Mouse (Mus musculus): ENCODE measurements around the gene Faf1. TPM values are rescaled to one million over a fixed set of nuclear protein-coding genes. Genes with fewer than 3 reads are reported as not detected.

Gene Faf1
- polyA plus RNA-seq, 1 experiment from 2014 or later, result 33.9 TPM

DNA sequence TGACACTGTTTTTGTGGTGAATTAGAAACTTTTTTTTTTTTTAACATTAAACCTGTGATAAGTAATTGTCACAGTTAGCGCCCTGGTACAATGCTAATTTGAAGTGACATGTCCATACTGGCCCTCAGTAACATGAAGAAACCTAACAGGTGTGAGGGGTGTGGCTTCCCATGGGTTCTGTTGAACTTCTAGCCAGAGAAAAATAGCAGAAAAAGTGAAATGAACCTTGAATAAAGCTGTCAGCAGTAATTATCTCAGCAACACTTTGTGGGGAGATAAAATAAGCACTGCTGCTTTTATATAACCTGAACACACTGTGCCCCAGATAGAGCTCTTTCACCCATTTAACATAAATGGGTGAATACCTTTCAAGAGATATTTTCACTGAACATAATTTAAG is 139.2 kb downstream of the Faf1 start:
- Histone ChIP-seq H3K27me3 (ENCODE audit: control insufficient read depth, insufficient read depth, low read length) (no peaks in the 10 kb centered on the region), H3K4me1 (ENCODE audit: control insufficient read depth, insufficient read depth, low read length) (no peaks in the 10 kb centered on the region), H3K27ac (replicated peaks; ENCODE audit: low read depth, low read length) (no peak overlapping the region), H3K9ac (ENCODE audit: low read length) (no peak overlapping the region), H3K4me3 (ENCODE audit: low read depth, low read length) (no peak overlapping the region), H3K36me3 (ENCODE audit: control insufficient read depth, insufficient read depth, low read length) (no peaks in the 10 kb centered on the region), H3K4me2 (ENCODE audit: low read depth, severe bottlenecking) (no peak overlapping the region), H3K9me3 (ENCODE audit: control insufficient read depth, low read length) (no peaks in the 10 kb centered on the region)
- no peak for ATAC-seq (ENCODE audit: insufficient number of reproducible peaks, low FRiP score, low TSS enrichment, low read depth)
- WGBS, result 80% methylated on average over 1 of the region's 1 CpGs
- no peak for DNase-seq (ENCODE audit: low spot score)

DNA sequence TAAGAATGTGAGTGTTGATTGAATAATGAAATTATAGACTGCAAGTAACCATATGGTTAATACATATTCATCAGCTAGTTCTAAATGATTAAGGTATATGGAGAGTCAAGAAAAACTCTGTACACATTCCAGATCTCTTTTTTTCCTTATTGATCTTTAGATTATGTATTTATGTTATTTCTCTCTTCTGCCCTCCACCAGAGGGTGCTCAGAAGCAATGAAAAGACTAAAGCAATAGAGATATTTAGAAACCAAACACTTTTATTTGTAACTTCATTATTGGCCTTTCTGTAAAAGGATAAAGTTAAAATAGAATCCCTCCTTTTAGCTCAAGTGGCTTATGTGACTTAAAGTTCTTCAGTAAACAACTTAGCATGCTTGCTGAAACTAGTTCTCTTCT is 143.1 kb downstream of the Faf1 start:
- H3K27ac ChIP-seq (replicated peaks; ENCODE audit: low read depth, low read length), result no peak overlapping the region
- H3K4me2 ChIP-seq (ENCODE audit: low read depth, severe bottlenecking), result no peak overlapping the region
- DNase-seq (ENCODE audit: low spot score) (no peak), ATAC-seq (ENCODE audit: insufficient number of reproducible peaks, low FRiP score, low TSS enrichment, low read depth) (no peak)
- no peaks in the 10 kb centered on the region for H3K4me1 ChIP-seq (ENCODE audit: control insufficient read depth, insufficient read depth, low read length)
- H3K4me3 ChIP-seq (ENCODE audit: low read depth, low read length), result no peak overlapping the region
- no peak overlapping the region for H3K9ac ChIP-seq (ENCODE audit: low read length)
- H3K9me3 ChIP-seq (ENCODE audit: control insufficient read depth, low read length), result no peaks in the 10 kb centered on the region
- no peaks in the 10 kb centered on the region for H3K36me3 ChIP-seq (ENCODE audit: control insufficient read depth, insufficient read depth, low read length)
- H3K27me3 ChIP-seq (ENCODE audit: control insufficient read depth, insufficient read depth, low read length), result no peaks in the 10 kb centered on the region

DNA sequence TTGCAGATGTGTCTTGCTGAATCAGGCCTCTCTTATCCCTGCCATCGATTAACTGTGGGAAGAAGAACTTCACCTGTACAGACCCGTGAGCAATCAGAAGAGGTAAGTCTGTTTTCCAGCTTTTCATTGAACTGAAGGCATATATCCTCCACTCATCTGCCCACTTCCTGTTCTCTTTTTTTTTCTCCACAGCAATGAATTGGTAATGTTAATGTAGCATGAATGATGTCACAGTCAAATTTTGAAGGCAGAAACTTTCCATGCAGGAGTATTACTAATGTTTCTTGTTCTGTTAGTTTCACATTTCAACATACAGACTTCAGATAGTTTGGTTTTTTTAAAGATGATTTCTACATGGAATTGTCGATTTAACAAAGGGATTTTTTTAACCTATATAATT is 153.4 kb downstream of the Faf1 start:
- WGBS, result 92% methylated on average over 3 of the region's 3 CpGs
- DNase-seq (ENCODE audit: low spot score) (no peak), ATAC-seq (ENCODE audit: insufficient number of reproducible peaks, low FRiP score, low TSS enrichment, low read depth) (no peak)

DNA sequence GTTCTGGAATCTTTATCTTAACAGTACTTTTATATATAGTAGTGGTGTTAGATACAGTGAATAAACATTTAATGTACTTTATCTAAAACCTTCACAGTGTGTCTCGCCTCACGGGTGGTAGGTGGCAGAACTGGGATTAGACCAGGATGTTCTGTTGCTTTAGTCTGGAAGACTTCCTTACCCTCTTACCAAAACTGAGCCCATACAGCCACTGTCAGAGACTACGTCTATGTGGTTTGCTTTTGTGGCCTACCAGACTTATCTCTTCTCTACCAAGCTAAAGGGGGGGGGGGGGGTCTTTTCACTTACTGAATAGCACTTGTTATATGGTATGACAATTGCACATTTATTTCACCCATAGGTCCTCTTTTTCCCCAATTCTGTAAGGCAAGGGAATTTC is 181.5 kb downstream of the Faf1 start:
- no peak overlapping the region for H3K4me3 ChIP-seq (ENCODE audit: low read depth, low read length)
- no peak overlapping the region for H3K9ac ChIP-seq (ENCODE audit: low read length)
- 82% methylated on average over 3 of the region's 3 CpGs for WGBS
- H3K4me2 ChIP-seq (ENCODE audit: low read depth, severe bottlenecking), result no peak overlapping the region
- H3K4me1 ChIP-seq (ENCODE audit: control insufficient read depth, insufficient read depth, low read length), result no peaks in the 10 kb centered on the region
- no peak for DNase-seq (ENCODE audit: low spot score)
- H3K36me3 ChIP-seq (ENCODE audit: control insufficient read depth, insufficient read depth, low read length), result no peaks in the 10 kb centered on the region
- ATAC-seq (ENCODE audit: insufficient number of reproducible peaks, low FRiP score, low TSS enrichment, low read depth), result no peak
- H3K9me3 ChIP-seq (ENCODE audit: control insufficient read depth, low read length), result no peaks in the 10 kb centered on the region
- H3K27ac ChIP-seq (replicated peaks; ENCODE audit: low read depth, low read length), result no peak overlapping the region
- H3K27me3 ChIP-seq (ENCODE audit: control insufficient read depth, insufficient read depth, low read length), result no peaks in the 10 kb centered on the region

More for the DNA sequence above, 153.4 kb downstream of the Faf1 start:
- Histone ChIP-seq H3K9ac (ENCODE audit: low read length) (no peak overlapping the region), H3K9me3 (ENCODE audit: control insufficient read depth, low read length) (no peaks in the 10 kb centered on the region), H3K27ac (replicated peaks; ENCODE audit: low read depth, low read length) (no peak overlapping the region), H3K4me1 (ENCODE audit: control insufficient read depth, insufficient read depth, low read length) (no peaks in the 10 kb centered on the region), H3K27me3 (ENCODE audit: control insufficient read depth, insufficient read depth, low read length) (no peaks in the 10 kb centered on the region), H3K36me3 (ENCODE audit: control insufficient read depth, insufficient read depth, low read length) (no peaks in the 10 kb centered on the region), H3K4me2 (ENCODE audit: low read depth, severe bottlenecking) (no peak overlapping the region), H3K4me3 (ENCODE audit: low read depth, low read length) (no peak overlapping the region)

DNA sequence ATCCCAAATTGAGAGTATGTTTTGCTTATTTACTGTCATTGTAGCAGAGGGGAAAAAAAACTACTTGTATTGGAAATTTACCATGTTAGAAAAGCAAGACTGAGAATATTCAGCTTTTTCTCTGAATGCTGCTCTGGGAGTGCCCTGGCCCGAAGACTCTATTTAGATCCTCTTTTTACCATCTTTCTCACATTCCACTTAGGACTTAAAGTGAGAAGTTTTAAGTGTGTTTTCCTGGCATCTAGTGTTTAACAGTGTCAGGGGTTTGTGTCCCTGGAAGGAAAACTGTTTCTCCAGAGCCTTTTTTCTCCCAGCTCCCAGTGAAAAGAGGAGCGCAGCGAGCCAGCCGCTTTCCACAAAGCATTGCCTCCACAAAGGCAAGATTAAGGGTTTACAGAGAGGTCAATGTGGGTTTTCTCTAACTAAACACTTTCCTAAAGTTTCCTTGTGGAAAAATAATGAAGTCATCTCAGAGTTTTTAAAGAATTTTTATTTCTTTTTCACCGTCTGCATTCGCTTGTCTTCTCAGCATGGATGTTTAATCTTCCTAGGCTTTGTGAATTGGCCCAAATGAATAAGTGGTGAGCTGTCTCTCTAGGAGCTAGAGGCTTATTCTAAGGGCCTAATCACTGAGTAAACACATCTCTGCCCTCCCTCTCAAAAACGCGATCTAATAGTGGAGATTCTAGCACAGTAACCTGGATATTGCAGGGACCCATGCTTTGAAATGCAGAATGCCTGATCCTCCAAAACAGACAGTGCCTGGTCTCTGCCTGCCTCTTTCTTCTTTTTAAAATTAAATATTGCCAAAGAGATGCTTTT is 182.4 kb downstream of the Faf1 start:
- H3K4me3 ChIP-seq (ENCODE audit: low read depth, low read length), result no peak overlapping the region
- no peaks in the 10 kb centered on the region for H3K9me3 ChIP-seq (ENCODE audit: control insufficient read depth, low read length)
- H3K27ac ChIP-seq (replicated peaks; ENCODE audit: low read depth, low read length), result no peak overlapping the region
- no peaks in the 10 kb centered on the region for H3K4me1 ChIP-seq (ENCODE audit: control insufficient read depth, insufficient read depth, low read length)
- no peak overlapping the region for H3K9ac ChIP-seq (ENCODE audit: low read length)
- no peak overlapping the region for H3K4me2 ChIP-seq (ENCODE audit: low read depth, severe bottlenecking)
- no peaks in the 10 kb centered on the region for H3K27me3 ChIP-seq (ENCODE audit: control insufficient read depth, insufficient read depth, low read length)
- no peak for DNase-seq (ENCODE audit: low spot score)
- no peak for ATAC-seq (ENCODE audit: insufficient number of reproducible peaks, low FRiP score, low TSS enrichment, low read depth)
- WGBS, result 63% methylated on average over 8 of the region's 8 CpGs
- H3K36me3 ChIP-seq (ENCODE audit: control insufficient read depth, insufficient read depth, low read length), result no peaks in the 10 kb centered on the region

DNA sequence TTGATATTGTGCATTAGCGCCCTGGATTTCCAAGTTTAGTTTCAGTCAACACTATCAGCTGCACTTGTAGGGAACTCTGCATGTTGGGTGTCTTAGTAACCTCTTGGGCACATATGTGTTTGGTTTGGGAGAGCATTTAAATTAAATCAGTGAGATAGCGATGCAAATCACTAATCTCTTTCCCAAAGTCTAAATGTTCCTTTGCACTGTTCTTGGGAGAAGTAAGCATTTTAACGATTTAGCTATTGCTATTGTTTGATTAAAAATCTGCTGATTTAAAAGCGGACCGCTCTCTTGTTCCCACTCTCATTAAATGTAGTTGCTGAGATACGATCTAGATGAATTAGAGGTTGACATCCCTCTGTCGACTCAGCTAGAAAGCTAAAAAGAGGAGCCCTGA is 183.0 kb downstream of the Faf1 start:
- Histone ChIP-seq H3K27ac (replicated peaks; ENCODE audit: low read depth, low read length) (no peak overlapping the region), H3K9ac (ENCODE audit: low read length) (no peak overlapping the region), H3K36me3 (ENCODE audit: control insufficient read depth, insufficient read depth, low read length) (no peaks in the 10 kb centered on the region), H3K9me3 (ENCODE audit: control insufficient read depth, low read length) (no peaks in the 10 kb centered on the region), H3K4me3 (ENCODE audit: low read depth, low read length) (no peak overlapping the region), H3K4me2 (ENCODE audit: low read depth, severe bottlenecking) (no peak overlapping the region), H3K27me3 (ENCODE audit: control insufficient read depth, insufficient read depth, low read length) (no peaks in the 10 kb centered on the region), H3K4me1 (ENCODE audit: control insufficient read depth, insufficient read depth, low read length) (no peaks in the 10 kb centered on the region)
- 57% methylated on average over 7 of the region's 7 CpGs for whole genome bisulfite sequencing
- DNase-seq (ENCODE audit: low spot score), result no peak
- ATAC-seq (ENCODE audit: insufficient number of reproducible peaks, low FRiP score, low TSS enrichment, low read depth), result no peak

DNA sequence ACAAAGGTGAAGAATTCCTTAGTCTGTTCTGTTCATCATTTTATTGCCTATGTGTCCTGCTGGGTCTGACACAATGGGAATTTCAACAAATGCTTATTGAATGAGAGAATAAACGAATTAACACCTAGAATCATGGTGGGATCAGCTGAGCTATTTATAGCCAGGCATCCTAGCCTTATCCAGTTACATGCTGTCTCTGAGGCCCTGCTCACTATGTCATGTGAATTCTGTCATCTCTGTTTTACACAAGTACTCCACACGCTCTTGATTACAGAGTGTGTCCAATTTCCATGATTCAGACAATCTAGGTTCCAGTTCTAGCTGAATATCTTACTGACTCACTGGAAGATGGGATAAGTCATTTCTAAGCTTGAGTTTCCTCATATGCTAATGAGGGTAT is 183.9 kb downstream of the Faf1 start:
- Histone ChIP-seq H3K36me3 (ENCODE audit: control insufficient read depth, insufficient read depth, low read length) (no peaks in the 10 kb centered on the region), H3K4me2 (ENCODE audit: low read depth, severe bottlenecking) (no peak overlapping the region), H3K9ac (ENCODE audit: low read length) (no peak overlapping the region), H3K27me3 (ENCODE audit: control insufficient read depth, insufficient read depth, low read length) (no peaks in the 10 kb centered on the region), H3K27ac (replicated peaks; ENCODE audit: low read depth, low read length) (no peak overlapping the region), H3K9me3 (ENCODE audit: control insufficient read depth, low read length) (no peaks in the 10 kb centered on the region), H3K4me3 (ENCODE audit: low read depth, low read length) (no peak overlapping the region), H3K4me1 (ENCODE audit: control insufficient read depth, insufficient read depth, low read length) (no peaks in the 10 kb centered on the region)
- DNase-seq (ENCODE audit: low spot score), result no peak
- ATAC-seq (ENCODE audit: insufficient number of reproducible peaks, low FRiP score, low TSS enrichment, low read depth), result no peak
- 67% methylated on average over 2 of the region's 2 CpGs for WGBS

DNA sequence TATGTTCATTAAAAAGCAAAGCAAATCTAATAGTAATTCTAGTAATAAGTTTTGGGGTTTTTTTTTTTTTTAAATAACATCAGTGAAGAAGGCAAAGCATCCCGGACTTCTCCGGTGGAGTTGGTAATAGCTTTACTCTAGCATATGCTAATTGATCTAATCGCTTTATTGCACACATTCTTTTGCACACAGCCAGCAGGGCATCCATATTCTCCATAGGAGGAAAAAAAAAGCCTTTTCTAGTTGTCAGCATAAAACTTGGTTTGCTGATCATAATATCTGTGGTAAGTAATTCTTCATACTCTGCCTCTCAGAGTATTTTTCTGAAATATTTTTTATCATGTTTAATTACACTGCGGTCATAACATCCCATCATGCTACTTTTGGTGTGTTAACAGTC is 185.9 kb downstream of the Faf1 start:
- Histone ChIP-seq H3K4me1 (ENCODE audit: control insufficient read depth, insufficient read depth, low read length) (no peaks in the 10 kb centered on the region), H3K27me3 (ENCODE audit: control insufficient read depth, insufficient read depth, low read length) (no peaks in the 10 kb centered on the region), H3K36me3 (ENCODE audit: control insufficient read depth, insufficient read depth, low read length) (no peaks in the 10 kb centered on the region), H3K9me3 (ENCODE audit: control insufficient read depth, low read length) (no peaks in the 10 kb centered on the region), H3K4me2 (ENCODE audit: low read depth, severe bottlenecking) (no peak overlapping the region), H3K9ac (ENCODE audit: low read length) (no peak overlapping the region), H3K4me3 (ENCODE audit: low read depth, low read length) (no peak overlapping the region), H3K27ac (replicated peaks; ENCODE audit: low read depth, low read length) (no peak overlapping the region)
- ATAC-seq (ENCODE audit: insufficient number of reproducible peaks, low FRiP score, low TSS enrichment, low read depth) (no peak), DNase-seq (ENCODE audit: low spot score) (no peak)
- 81% methylated on average over 4 of the region's 4 CpGs for WGBS

DNA sequence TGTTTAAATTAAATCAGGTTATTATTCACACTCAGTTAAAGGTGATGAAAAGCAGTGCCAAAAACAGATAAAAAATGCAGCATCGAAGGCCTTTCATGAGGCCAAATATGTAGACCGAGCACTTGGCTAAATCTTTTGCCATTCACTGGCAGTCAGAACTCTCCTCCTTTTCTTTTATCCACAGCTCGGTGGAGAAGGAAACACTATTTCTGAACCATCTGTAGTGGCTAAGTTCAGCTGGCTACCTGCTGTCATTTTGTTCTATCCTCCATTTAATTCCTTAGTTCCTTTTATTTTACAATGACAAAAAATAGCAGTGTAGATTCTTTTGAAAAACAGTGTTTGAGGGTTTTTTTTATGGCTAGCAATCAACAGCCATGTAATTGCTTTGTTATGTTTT is 186.6 kb downstream of the Faf1 start:
- H3K9me3 ChIP-seq (ENCODE audit: control insufficient read depth, low read length), result no peaks in the 10 kb centered on the region
- no peaks in the 10 kb centered on the region for H3K4me1 ChIP-seq (ENCODE audit: control insufficient read depth, insufficient read depth, low read length)
- DNase-seq (ENCODE audit: low spot score) (no peak), ATAC-seq (ENCODE audit: insufficient number of reproducible peaks, low FRiP score, low TSS enrichment, low read depth) (no peak)
- H3K27me3 ChIP-seq (ENCODE audit: control insufficient read depth, insufficient read depth, low read length), result no peaks in the 10 kb centered on the region
- H3K4me2 ChIP-seq (ENCODE audit: low read depth, severe bottlenecking), result no peak overlapping the region
- no peak overlapping the region for H3K27ac ChIP-seq (replicated peaks; ENCODE audit: low read depth, low read length)
- H3K36me3 ChIP-seq (ENCODE audit: control insufficient read depth, insufficient read depth, low read length), result no peaks in the 10 kb centered on the region
- WGBS, result 27% methylated on average over 3 of the region's 3 CpGs
- H3K9ac ChIP-seq (ENCODE audit: low read length), result no peak overlapping the region
- H3K4me3 ChIP-seq (ENCODE audit: low read depth, low read length), result no peak overlapping the region
